Mouse (Mus musculus) ES-E14 (cell line): Measurements from ENCODE around the gene Gpr137. TPM values are rescaled to one million over a fixed set of nuclear protein-coding genes. Genes with fewer than 3 reads are reported as not detected.
"Not testable (repeated sequence)": the region's sequence is repeated elsewhere in the genome, so short reads cannot be mapped to it uniquely, and the experiment has no call there.

Experiments used
- DNase-seq: peaks from one replicate; pipeline ENCODE4 v3.0.0-alpha.2; 2013; ENCODE audit warnings: low read depth, low spot score
- H3K27ac ChIP-seq: 2 replicates; pipeline ENCODE4 v1.5.1; 2012; ENCODE audit warnings: low read depth, mild to moderate bottlenecking, low read length, moderate library complexity, mixed read lengths; ENCODE audit not compliant: poor library complexity, insufficient read depth, severe bottlenecking
- H3K36me3 ChIP-seq: 2 replicates; pipeline ENCODE4 v1.6.1; 2012; ENCODE audit warnings: mild to moderate bottlenecking, low read length, moderate library complexity, mixed read lengths; ENCODE audit not compliant: control insufficient read depth, poor library complexity, insufficient read depth, severe bottlenecking
- H3K4me1 ChIP-seq, 2 experiments: fragments of 150-350 bp in 1 of 2; sonication (generic) in 1 of 2; 2 replicates each; pipeline ENCODE4 v1.6.1; 2012; ENCODE audit warnings: low read length in 2 of 2, mild to moderate bottlenecking in 1 of 2, mixed read lengths in 1 of 2; ENCODE audit not compliant: control insufficient read depth in 2 of 2, insufficient read depth in 2 of 2, poor library complexity in 1 of 2
- H3K4me3 ChIP-seq, 2 experiments: fragments of 150-350 bp in 1 of 2; sonication (generic) in 1 of 2; 2 replicates each; pipeline ENCODE4 v1.5.1; 2012; ENCODE audit warnings: low read length in 2 of 2, low read depth in 1 of 2, mild to moderate bottlenecking in 1 of 2, mixed read lengths in 1 of 2; ENCODE audit not compliant: insufficient read depth in 1 of 2, poor library complexity in 1 of 2, severe bottlenecking in 1 of 2
- H3K9ac ChIP-seq: 2 replicates; pipeline ENCODE4 v1.6.1; 2012; ENCODE audit warnings: low read depth, mild to moderate bottlenecking, low read length, mixed read lengths; ENCODE audit not compliant: poor library complexity, insufficient read depth, severe bottlenecking
- H3K9me3 ChIP-seq: fragments of 150-350 bp; sonication (generic); 2 replicates; pipeline ENCODE4 v1.6.1; 2012; ENCODE audit warnings: low read depth, mild to moderate bottlenecking, low read length; ENCODE audit not compliant: control insufficient read depth, insufficient read depth
- CHD2 ChIP-seq: IDR thresholded peaks from 2 replicates; pipeline ENCODE4 v1.6.1; 2014; ENCODE audit warnings: mild to moderate bottlenecking, low read depth, low read length, inconsistent platforms
- HCFC1 ChIP-seq: IDR thresholded peaks from 2 replicates; pipeline ENCODE4 v1.6.1; 2012; ENCODE audit warnings: low read length, inconsistent platforms, borderline replicate concordance; ENCODE audit not compliant: insufficient read depth
- MAFK ChIP-seq: IDR thresholded peaks from 2 replicates; pipeline ENCODE4 v1.6.1; 2014; ENCODE audit warnings: mild to moderate bottlenecking, low read depth, low read length, inconsistent platforms; ENCODE audit not compliant: insufficient read depth
- ZC3H11A ChIP-seq: IDR thresholded peaks from 2 replicates; pipeline ENCODE4 v1.6.1; 2012; ENCODE audit warnings: low read depth, mild to moderate bottlenecking, inconsistent platforms, low read length, borderline replicate concordance
- ZNF384 ChIP-seq: IDR thresholded peaks from 2 replicates; pipeline ENCODE4 v1.6.1; 2012; ENCODE audit warnings: low read depth, low read length, inconsistent platforms
- in situ Hi-C, 2 experiments: fragments of 600-800 bp; cut with MboI; formaldehyde crosslinking; loops; one replicate each; pipeline ENCODE4 v1.15.1; 2025; ENCODE audit warnings: low sequenced_read_pairs in 2 of 2, inconsistent platforms in 1 of 2; ENCODE audit not compliant: unreplicated experiment in 2 of 2
- total RNA-seq: library from RNA; depleted of rRNA; stranded (reverse); fragments of 300-350 nt; gene quantifications from 2 replicates; pipeline ENCODE4 v1.2.3, GENCODE M21; 2012

Gpr137 gene
- total RNA-seq, 1 experiment = 23.7 TPM

DNA sequence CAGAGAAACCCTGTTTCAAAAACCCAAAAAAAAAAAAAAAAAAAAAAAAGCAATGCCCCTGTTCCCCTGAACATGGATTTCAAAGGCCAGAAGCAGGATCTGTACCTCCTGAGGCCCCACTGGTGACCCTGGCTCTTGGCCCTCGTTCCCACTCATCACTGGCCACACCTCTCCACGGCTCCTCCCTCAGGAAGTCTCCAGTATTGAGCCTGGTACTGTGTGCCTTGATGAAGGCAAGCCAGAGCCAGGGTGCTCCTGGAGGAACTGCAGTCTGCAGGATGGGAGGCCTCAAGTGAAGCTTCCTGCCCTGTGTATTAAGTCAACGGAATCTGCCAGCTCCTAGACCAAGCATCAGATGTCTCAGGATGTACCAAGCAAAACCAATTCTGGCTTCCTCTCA lies 36.1 kb downstream of the Gpr137 start:
- no peak for TF ChIP-seq ZC3H11A
- TF ChIP-seq MAFK = no peak
- H3K9ac ChIP-seq = no peak overlapping the region
- H3K4me1 ChIP-seq = peaks cover 0 to 4% of the 10 kb centered on the region in 2 experiments; a peak in 1 of 4 replicates
- H3K9me3 ChIP-seq = no peaks in the 10 kb centered on the region
- DNase-seq = no peak
- in situ Hi-C loops = no loop called here
- H3K27ac ChIP-seq = no peak overlapping the region
- H3K36me3 ChIP-seq = peaks cover 18% of the 10 kb centered on the region; the same call in 1 of the 2 replicates
- no peak overlapping the region for H3K4me3 ChIP-seq

- Histone ChIP-seq H3K4me3 (no peak overlapping the region), H3K4me1 (peaks cover 0 to 3% of the 10 kb centered on the region in 2 experiments; a peak in 1 of 4 replicates), H3K9ac (no peak overlapping the region), H3K27ac (no peak overlapping the region), H3K36me3 (peaks cover 16% of the 10 kb centered on the region; the same call in 1 of the 2 replicates), H3K9me3 (no peaks in the 10 kb centered on the region)
- no peak for TF ChIP-seq CHD2
- TF ChIP-seq HCFC1 = no peak
- TF ChIP-seq MAFK = no peak
- TF ChIP-seq ZC3H11A = no peak
- no peak for TF ChIP-seq ZNF384
- DNase-seq = no peak
- in situ Hi-C loops = no loop called here
Measured at GRCm38 (mm10) chr19:6905498-6906159, 36.7 kb downstream of the Gpr137 start.

DNA sequence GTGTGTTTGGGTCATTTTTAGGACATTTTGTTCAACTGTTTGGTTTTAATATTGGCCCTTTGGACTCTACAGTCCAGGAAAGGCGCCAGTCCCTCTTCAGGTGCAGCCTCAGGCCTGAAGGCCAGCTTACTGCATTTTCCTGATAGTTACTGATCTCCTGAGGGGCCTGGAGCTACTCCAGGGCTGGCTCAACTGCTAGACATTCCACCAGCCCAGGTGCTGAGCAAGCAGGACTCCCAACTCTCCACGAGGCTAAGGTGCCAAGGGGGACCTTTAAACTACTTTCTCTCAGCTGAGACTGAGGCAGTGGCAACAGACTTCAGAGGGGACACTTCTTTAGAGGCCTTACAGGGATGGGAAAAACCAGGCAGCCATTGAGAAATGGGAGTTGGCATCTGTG lies 37.4 kb downstream of the Gpr137 start:
- no peak for DNase-seq
- H3K9ac ChIP-seq = no peak overlapping the region
- no peak overlapping the region for H3K27ac ChIP-seq
- in situ Hi-C loops = no loop called here
- TF ChIP-seq MAFK (no peak), ZC3H11A (no peak), CHD2 (no peak), ZNF384 (no peak), HCFC1 (no peak)
- no peaks in the 10 kb centered on the region for H3K9me3 ChIP-seq
- H3K36me3 ChIP-seq = peaks cover 16% of the 10 kb centered on the region; the same call in 1 of the 2 replicates
- H3K4me3 ChIP-seq = no peak overlapping the region
- H3K4me1 ChIP-seq = peaks cover 0 to 3% of the 10 kb centered on the region in 2 experiments; a peak in 1 of 4 replicates

DNA sequence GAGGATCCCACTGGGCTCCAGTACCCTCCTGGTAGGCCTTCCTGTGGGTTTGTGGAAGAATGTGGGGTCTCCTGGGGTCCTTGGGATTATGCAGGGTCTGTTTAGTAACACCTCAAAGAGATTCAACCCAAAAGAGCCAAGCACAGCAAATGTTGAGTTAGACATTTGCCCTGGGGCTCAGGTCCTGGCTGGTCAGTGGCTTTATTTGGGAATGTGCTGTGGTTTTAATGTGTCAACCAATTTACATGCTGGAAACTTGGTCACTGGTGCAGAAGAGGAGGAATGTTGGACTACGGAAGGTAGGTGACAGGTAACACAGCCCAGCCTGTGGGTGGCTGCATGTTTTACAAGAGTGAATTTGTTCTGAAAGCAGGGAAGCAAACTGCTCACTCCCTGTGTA lies 39.2 kb downstream of the Gpr137 start:
- no peak for DNase-seq
- in situ Hi-C loops = no loop called here
- Histone ChIP-seq H3K9ac (no peak overlapping the region), H3K36me3 (peaks cover 16% of the 10 kb centered on the region; the same call in 1 of the 2 replicates), H3K4me3 (no peak overlapping the region), H3K27ac (no peak overlapping the region), H3K9me3 (no peaks in the 10 kb centered on the region; the same call in 1 of the 2 replicates), H3K4me1 (no peaks in the 10 kb centered on the region)
- TF ChIP-seq ZC3H11A (no peak), HCFC1 (no peak), ZNF384 (no peak), MAFK (no peak), CHD2 (no peak)

- TF ChIP-seq ZNF384 (no peak), ZC3H11A (no peak), CHD2 (no peak), HCFC1 (no peak), MAFK (no peak)
- in situ Hi-C loops = no loop called here
- no peak for DNase-seq
- Histone ChIP-seq H3K9ac (no peak overlapping the region), H3K9me3 (no peaks in the 10 kb centered on the region; the same call in 1 of the 2 replicates), H3K4me1 (no peaks in the 10 kb centered on the region), H3K36me3 (no peaks in the 10 kb centered on the region), H3K4me3 (no peak overlapping the region), H3K27ac (no peak overlapping the region)
Measured at GRCm38 (mm10) chr19:6899641-6900040, 42.6 kb downstream of the Gpr137 start.

GRCm38 (mm10) chr19:6895608-6896305 lies 46.5 kb downstream of the Gpr137 start:
- H3K4me1 ChIP-seq, DNase-seq, H3K27ac ChIP-seq, in situ Hi-C loops, H3K36me3 ChIP-seq, H3K9me3 ChIP-seq, H3K9ac ChIP-seq, H3K4me3 ChIP-seq: not testable (repeated sequence)
